Mouse (Mus musculus) kidney, embryonic 15.5 days (tissue): ENCODE measurements around the gene Dnajc27. TPM values are rescaled to one million over a fixed set of nuclear protein-coding genes. Genes with fewer than 3 reads are reported as not detected.

Experiments used
- polyA plus RNA-seq: library from polyadenylated mRNA; unstranded; fragments of >200 nt; fragmentation: Nextera tagmentation; extraction: Ambion mirVana; gene quantifications from 2 replicates; pipeline ENCODE4 v1.2.1, GENCODE M21; 2015

The Dnajc27 gene
- polyA plus RNA-seq, 1 experiment from 2014 or later: 7.1 TPM

Other genes with a start within 250 kb of the Dnajc27 start
- 2.4 and 3.4 TPM in 2 replicates for gene Pomc, start 127.6 kb upstream of the Dnajc27 start, polyA plus RNA-seq
- 3.4 TPM in 2 replicates for gene Efr3b, start 43.7 kb upstream of the Dnajc27 start, polyA plus RNA-seq
- gene Adcy3, start 50.5 kb downstream of the Dnajc27 start, polyA plus RNA-seq: 9.4 and 11.0 TPM in 2 replicates
- gene Ptrhd1, start 151.4 kb downstream of the Dnajc27 start, polyA plus RNA-seq: 7.2 and 7.5 TPM in 2 replicates
- gene Cenpo, start 151.7 kb downstream of the Dnajc27 start, polyA plus RNA-seq: 13.1 and 14.8 TPM in 2 replicates